Mouse (Mus musculus): ENCODE measurements around the gene Ptgs1. TPM values are rescaled to one million over a fixed set of nuclear protein-coding genes. Genes with fewer than 3 reads are reported as not detected.

The Ptgs1 gene
- 22.1 and 33.1 TPM in 2 replicates for polyA plus RNA-seq (2015; fragmentation: Nextera tagmentation; extraction: Ambion mirVana)

DNA sequence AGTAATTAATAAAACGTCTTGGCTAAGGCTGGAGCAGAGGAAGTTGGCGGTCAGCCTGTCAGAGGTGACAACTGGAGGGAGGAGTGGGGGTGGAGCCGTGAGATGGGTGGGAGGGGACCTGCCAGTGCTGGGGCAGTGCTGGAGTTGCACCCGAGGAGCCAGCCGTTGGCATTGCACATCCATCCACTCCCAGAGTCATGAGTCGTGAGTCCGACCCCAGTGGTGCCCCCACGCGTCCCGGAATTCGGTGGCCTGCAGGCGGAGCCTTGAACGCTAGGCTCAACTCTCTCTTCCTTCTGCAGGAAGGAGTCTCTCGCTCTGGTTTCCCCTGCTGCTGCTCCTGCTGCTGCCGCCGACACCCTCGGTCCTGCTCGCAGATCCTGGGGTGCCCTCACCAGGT, at the start of gene Ptgs1:
Gene Ptgs1, plus strand, starts transcription at position 61 of the 400 bp plus-strand sequence.

Other genes with a start within 250 kb of the Ptgs1 start
- gene Ndufa8, start 181.0 kb upstream of the Ptgs1 start, polyA plus RNA-seq (2015; fragmentation: Nextera tagmentation; extraction: Ambion mirVana): 160 and 161 TPM in 2 replicates
- 0.18 TPM in 1 of 2 replicates, not detected in the other for gene Morn5, start 181.0 kb upstream of the Ptgs1 start, polyA plus RNA-seq (2015; fragmentation: Nextera tagmentation; extraction: Ambion mirVana)
- gene Lhx6, start 125.0 kb upstream of the Ptgs1 start, polyA plus RNA-seq (2015; fragmentation: Nextera tagmentation; extraction: Ambion mirVana): 0.22 and 0.40 TPM in 2 replicates
- gene Mrrf, start 94.0 kb upstream of the Ptgs1 start, polyA plus RNA-seq (2015; fragmentation: Nextera tagmentation; extraction: Ambion mirVana): 15.6 and 16.4 TPM in 2 replicates
- 29.6 and 30.8 TPM in 2 replicates for gene Rbm18, start 93.7 kb upstream of the Ptgs1 start, polyA plus RNA-seq (2015; fragmentation: Nextera tagmentation; extraction: Ambion mirVana)
- not detected in 2 replicates for gene Olfr338, start 143.1 kb downstream of the Ptgs1 start, polyA plus RNA-seq (2015; fragmentation: Nextera tagmentation; extraction: Ambion mirVana)
- not detected in 2 replicates for gene Olfr339, start 188.5 kb downstream of the Ptgs1 start, polyA plus RNA-seq (2015; fragmentation: Nextera tagmentation; extraction: Ambion mirVana)
- not detected in 2 replicates for gene Olfr340, start 222.2 kb downstream of the Ptgs1 start, polyA plus RNA-seq (2015; fragmentation: Nextera tagmentation; extraction: Ambion mirVana)

All from spleen, postnatal 0 days (tissue).